Mouse (Mus musculus) adrenal gland, postnatal 36 days (tissue): ENCODE measurements at regions not wholly inside any gene's neighbourhood (a gene's known extent, or its start where the extent isn't known, plus 50 kb on each side); places are given as distances from the start of the nearest gene placed in this dataset.

ENCODE experiments used
- DNase-seq, 2 experiments: peaks; one replicate each; pipeline ENCODE4 v3.0.0; 2021; ENCODE audit warnings: mixed read lengths in 1 of 2

GRCm38 (mm10) chr8:8484546-8484945 lies 176.5 kb downstream of the Efnb2 start:
- no peak for DNase-seq

GRCm38 (mm10) chr8:8482707-8483480 lies 178.1 kb downstream of the Efnb2 start:
- peak; percentile 48 to 57 for DNase-seq

- DNase-seq: peak in 1 of 2 experiments; percentile 17
Measured at GRCm38 (mm10) chr8:8477456-8477855, 183.6 kb downstream of the Efnb2 start.

- DNase-seq: no peak
Measured at GRCm38 (mm10) chr8:8468552-8468951, 192.5 kb downstream of the Efnb2 start.

- no peak for DNase-seq
Measured at GRCm38 (mm10) chr8:8466526-8467244, 194.4 kb downstream of the Efnb2 start.

- DNase-seq: no peak
Measured at GRCm38 (mm10) chr8:8462455-8462854, 198.6 kb downstream of the Efnb2 start.

- peak in 1 of 2 experiments; percentile 9 for DNase-seq
Measured at GRCm38 (mm10) chr8:8457536-8457935, 203.5 kb downstream of the Efnb2 start.

- no peak for DNase-seq
Measured at GRCm38 (mm10) chr8:8453944-8454343, 207.1 kb downstream of the Efnb2 start.

- peak; percentile 7 to 25 for DNase-seq
Measured at GRCm38 (mm10) chr8:8452226-8452625, 208.8 kb downstream of the Efnb2 start.

GRCm38 (mm10) chr8:8448911-8449310 lies 212.1 kb downstream of the Efnb2 start:
- no peak for DNase-seq

GRCm38 (mm10) chr8:8441568-8441967 lies 219.5 kb downstream of the Efnb2 start:
- DNase-seq: no peak

- DNase-seq: peak in 1 of 2 experiments; percentile 13
Measured at GRCm38 (mm10) chr8:8440903-8441302, 220.1 kb downstream of the Efnb2 start.

- DNase-seq: no peak
Measured at GRCm38 (mm10) chr8:8426201-8426600, 234.8 kb downstream of the Efnb2 start.

GRCm38 (mm10) chr8:8423443-8423842 lies 237.6 kb downstream of the Efnb2 start:
- no peak for DNase-seq

GRCm38 (mm10) chr8:8421713-8422112 lies 239.3 kb downstream of the Efnb2 start:
- no peak for DNase-seq

- no peak for DNase-seq
Measured at GRCm38 (mm10) chr8:8419360-8420330, 241.4 kb downstream of the Efnb2 start.

GRCm38 (mm10) chr8:8418929-8419328 lies 242.1 kb downstream of the Efnb2 start:
- no peak for DNase-seq

GRCm38 (mm10) chr8:8418525-8418924 lies 242.5 kb downstream of the Efnb2 start:
- no peak for DNase-seq

GRCm38 (mm10) chr8:8416092-8416701 lies 244.8 kb downstream of the Efnb2 start:
- no peak for DNase-seq

- no peak for DNase-seq
Measured at GRCm38 (mm10) chr8:8407357-8407756, 253.7 kb downstream of the Efnb2 start.

- DNase-seq: no peak
Measured at GRCm38 (mm10) chr8:8403410-8403809, 257.6 kb downstream of the Efnb2 start.

GRCm38 (mm10) chr8:8392303-8392702 lies 268.7 kb downstream of the Efnb2 start:
- DNase-seq: peak in 1 of 2 experiments; percentile 7
